Mouse (Mus musculus) lung, adult 2 months (tissue): Measurements from ENCODE around the gene BC049730.
"Not testable (repeated sequence)": the region's sequence is repeated elsewhere in the genome, so short reads cannot be mapped to it uniquely, and the experiment has no call there.

Source experiments
- CTCF ChIP-seq: fragments of 200-500 bp; IDR thresholded peaks from 2 replicates; pipeline ENCODE4 v1.5.1; 2011; ENCODE audit warnings: mild to moderate bottlenecking, low read length, control low read depth; ENCODE audit not compliant: insufficient read depth
- POLR2A ChIP-seq: fragments of 200-500 bp; IDR thresholded peaks from 2 replicates; pipeline ENCODE4 v1.6.1; 2011; ENCODE audit warnings: low read depth, mild to moderate bottlenecking, control low read depth, low read length, borderline replicate concordance; ENCODE audit errors: extremely low read depth

GRCm38 (mm10) chr7:24684121-24684520 lies 24.9 kb upstream of the BC049730 start:
- not testable (repeated sequence) for TF ChIP-seq POLR2A, CTCF
